Mouse (Mus musculus): ENCODE measurements at regions not wholly inside any gene's neighbourhood (a gene's known extent, or its start where the extent isn't known, plus 50 kb on each side); places are given as distances from the start of the nearest gene placed in this dataset.
A peak's percentile ranks its signal among the peaks of the same experiment; 100 is the strongest.

DNA sequence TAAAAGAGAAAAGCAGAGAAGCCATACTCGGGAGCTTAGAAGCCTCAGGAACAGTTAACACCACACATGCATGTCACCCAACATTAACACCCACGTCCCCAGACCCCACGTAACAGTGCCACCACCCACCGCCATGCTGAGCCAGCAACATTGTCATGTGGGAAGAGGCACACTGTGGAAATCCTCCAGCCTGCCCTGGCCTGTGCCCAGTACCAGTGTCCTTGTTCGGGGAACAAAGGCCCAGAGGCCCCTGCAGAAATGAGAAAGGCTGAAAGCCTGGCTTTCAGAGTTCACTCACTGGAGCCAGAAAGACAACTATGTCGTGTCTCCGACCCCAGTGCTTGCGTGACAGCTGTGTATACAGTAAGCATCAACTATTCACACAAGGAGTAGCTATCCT is 86.7 kb upstream of the Dio3 start:
- H3K27ac ChIP-seq (replicated peaks): no peak overlapping the region
- 77% methylated on average over 8 of the region's 8 CpGs for WGBS
- no peak for DNase-seq (ENCODE audit: low spot score)

DNA sequence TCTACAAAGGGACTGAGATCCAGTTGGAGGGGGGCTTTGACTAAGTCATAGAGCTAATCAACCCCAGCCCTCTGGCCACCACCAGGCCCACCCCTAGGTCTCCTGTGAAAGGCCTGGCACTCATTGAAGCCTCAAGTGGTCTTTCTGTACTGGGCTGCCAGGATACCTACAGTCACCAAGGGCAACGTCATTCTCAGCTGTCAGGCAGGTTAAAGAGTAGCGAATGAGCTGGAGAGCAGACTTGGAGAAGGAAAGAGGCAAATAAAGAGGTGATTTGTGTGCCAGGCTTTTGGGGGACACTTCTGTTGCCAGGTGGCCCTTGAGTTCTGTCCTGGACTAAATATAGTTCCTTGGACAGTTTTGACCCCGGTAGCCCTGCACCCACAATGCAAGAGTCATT is 81.5 kb upstream of the Dio3 start:
- 79% methylated on average over 3 of the region's 3 CpGs for WGBS
- H3K4me2 ChIP-seq (replicated peaks; ENCODE audit: low read depth): no peak overlapping the region
- TF ChIP-seq EP300 (optimal IDR thresholded peaks at IDR 0.05) (no peak), CTCF (IDR thresholded peaks at IDR 0.05; ENCODE audit: low read depth) (no peak)

More for the DNA sequence above, 86.7 kb upstream of the Dio3 start:
- no peaks in the 10 kb centered on the region for H3K9me3 ChIP-seq (ENCODE audit: control insufficient read depth, low read length)
- peaks cover 20% of the 10 kb centered on the region for H3K27me3 ChIP-seq (ENCODE audit: control insufficient read depth, insufficient read depth, low read length)
- TF ChIP-seq EP300 (optimal IDR thresholded peaks at IDR 0.05) (no peak), CTCF (IDR thresholded peaks at IDR 0.05; ENCODE audit: low read depth) (no peak)
- H3K9ac ChIP-seq (ENCODE audit: low read length): no peak overlapping the region
- no peak overlapping the region for H3K4me2 ChIP-seq (replicated peaks; ENCODE audit: low read depth)
- no peak for ATAC-seq (ENCODE audit: low FRiP score, low TSS enrichment)
- no peaks in the 10 kb centered on the region for H3K4me1 ChIP-seq (replicated peaks; ENCODE audit: control insufficient read depth, insufficient read depth)
- no peak overlapping the region for H3K4me3 ChIP-seq (ENCODE audit: low read depth, low read length)
- H3K36me3 ChIP-seq (ENCODE audit: control insufficient read depth, insufficient read depth, low read length): no peaks in the 10 kb centered on the region

GRCm38 (mm10) chr12:110200471-110200870 is 78.4 kb upstream of the Dio3 start:
- Histone ChIP-seq H3K4me1 (replicated peaks; ENCODE audit: control insufficient read depth, insufficient read depth) (no peaks in the 10 kb centered on the region), H3K4me3 (ENCODE audit: low read depth, low read length) (no peak overlapping the region)
- WGBS: 86% methylated on average over 7 of the region's 7 CpGs

More for the DNA sequence above, 81.5 kb upstream of the Dio3 start:
- DNase-seq (ENCODE audit: low spot score): no peak
- Histone ChIP-seq H3K4me3 (ENCODE audit: low read depth, low read length) (no peak overlapping the region), H3K9me3 (ENCODE audit: control insufficient read depth, low read length) (no peaks in the 10 kb centered on the region), H3K9ac (ENCODE audit: low read length) (no peak overlapping the region), H3K27me3 (ENCODE audit: control insufficient read depth, insufficient read depth, low read length) (no peaks in the 10 kb centered on the region), H3K36me3 (ENCODE audit: control insufficient read depth, insufficient read depth, low read length) (no peaks in the 10 kb centered on the region), H3K4me1 (replicated peaks; ENCODE audit: control insufficient read depth, insufficient read depth) (no peaks in the 10 kb centered on the region), H3K27ac (replicated peaks) (no peak overlapping the region)
- no peak for ATAC-seq (ENCODE audit: low FRiP score, low TSS enrichment)

GRCm38 (mm10) chr12:110200887-110201286 is 78.0 kb upstream of the Dio3 start:
- Histone ChIP-seq H3K9ac (ENCODE audit: low read length) (no peak overlapping the region), H3K4me1 (replicated peaks; ENCODE audit: control insufficient read depth, insufficient read depth) (no peaks in the 10 kb centered on the region), H3K4me3 (ENCODE audit: low read depth, low read length) (no peak overlapping the region), H3K27ac (replicated peaks) (no peak overlapping the region), H3K4me2 (replicated peaks; ENCODE audit: low read depth) (no peak overlapping the region), H3K27me3 (ENCODE audit: control insufficient read depth, insufficient read depth, low read length) (no peaks in the 10 kb centered on the region), H3K36me3 (ENCODE audit: control insufficient read depth, insufficient read depth, low read length) (no peaks in the 10 kb centered on the region), H3K9me3 (ENCODE audit: control insufficient read depth, low read length) (no peaks in the 10 kb centered on the region)
- WGBS: 83% methylated on average over 4 of the region's 4 CpGs
- ATAC-seq (ENCODE audit: low FRiP score, low TSS enrichment) (peak; percentile 60; the same call in 1 of the 2 replicates), DNase-seq (ENCODE audit: low spot score) (peak; percentile 30)
- TF ChIP-seq EP300 (optimal IDR thresholded peaks at IDR 0.05) (no peak), CTCF (IDR thresholded peaks at IDR 0.05; ENCODE audit: low read depth) (no peak)

More at GRCm38 (mm10) chr12:110200471-110200870, 78.4 kb upstream of the Dio3 start:
- no peak overlapping the region for H3K27ac ChIP-seq (replicated peaks)
- H3K36me3 ChIP-seq (ENCODE audit: control insufficient read depth, insufficient read depth, low read length): no peaks in the 10 kb centered on the region
- no peaks in the 10 kb centered on the region for H3K27me3 ChIP-seq (ENCODE audit: control insufficient read depth, insufficient read depth, low read length)
- TF ChIP-seq EP300 (optimal IDR thresholded peaks at IDR 0.05) (no peak), CTCF (IDR thresholded peaks at IDR 0.05; ENCODE audit: low read depth) (no peak)
- H3K9me3 ChIP-seq (ENCODE audit: control insufficient read depth, low read length): no peaks in the 10 kb centered on the region
- H3K4me2 ChIP-seq (replicated peaks; ENCODE audit: low read depth): no peak overlapping the region
- 0 out of 2 replicates have a peak, but pooled peaks have one; percentile 6 for ATAC-seq (ENCODE audit: low FRiP score, low TSS enrichment)
- no peak for DNase-seq (ENCODE audit: low spot score)
- H3K9ac ChIP-seq (ENCODE audit: low read length): no peak overlapping the region

- H3K36me3 ChIP-seq (ENCODE audit: control insufficient read depth, insufficient read depth, low read length): no peaks in the 10 kb centered on the region
- peak; percentile 47 for ATAC-seq (ENCODE audit: low FRiP score, low TSS enrichment)
- no peak overlapping the region for H3K27ac ChIP-seq (replicated peaks)
- no peaks in the 10 kb centered on the region for H3K4me1 ChIP-seq (replicated peaks; ENCODE audit: control insufficient read depth, insufficient read depth)
- H3K9me3 ChIP-seq (ENCODE audit: control insufficient read depth, low read length): no peaks in the 10 kb centered on the region
- no peak overlapping the region for H3K4me3 ChIP-seq (ENCODE audit: low read depth, low read length)
- no peak overlapping the region for H3K9ac ChIP-seq (ENCODE audit: low read length)
- no peak for TF ChIP-seq CTCF (IDR thresholded peaks at IDR 0.05; ENCODE audit: low read depth)
- TF ChIP-seq EP300 (optimal IDR thresholded peaks at IDR 0.05): no peak
- no peak overlapping the region for H3K4me2 ChIP-seq (replicated peaks; ENCODE audit: low read depth)
- WGBS: 42% methylated on average over 13 of the region's 13 CpGs
- no peaks in the 10 kb centered on the region for H3K27me3 ChIP-seq (ENCODE audit: control insufficient read depth, insufficient read depth, low read length)
- no peak for DNase-seq (ENCODE audit: low spot score)
These were observed 75.4 kb upstream of the Dio3 start for GRCm38 (mm10) chr12:110203271-110204014.

DNA sequence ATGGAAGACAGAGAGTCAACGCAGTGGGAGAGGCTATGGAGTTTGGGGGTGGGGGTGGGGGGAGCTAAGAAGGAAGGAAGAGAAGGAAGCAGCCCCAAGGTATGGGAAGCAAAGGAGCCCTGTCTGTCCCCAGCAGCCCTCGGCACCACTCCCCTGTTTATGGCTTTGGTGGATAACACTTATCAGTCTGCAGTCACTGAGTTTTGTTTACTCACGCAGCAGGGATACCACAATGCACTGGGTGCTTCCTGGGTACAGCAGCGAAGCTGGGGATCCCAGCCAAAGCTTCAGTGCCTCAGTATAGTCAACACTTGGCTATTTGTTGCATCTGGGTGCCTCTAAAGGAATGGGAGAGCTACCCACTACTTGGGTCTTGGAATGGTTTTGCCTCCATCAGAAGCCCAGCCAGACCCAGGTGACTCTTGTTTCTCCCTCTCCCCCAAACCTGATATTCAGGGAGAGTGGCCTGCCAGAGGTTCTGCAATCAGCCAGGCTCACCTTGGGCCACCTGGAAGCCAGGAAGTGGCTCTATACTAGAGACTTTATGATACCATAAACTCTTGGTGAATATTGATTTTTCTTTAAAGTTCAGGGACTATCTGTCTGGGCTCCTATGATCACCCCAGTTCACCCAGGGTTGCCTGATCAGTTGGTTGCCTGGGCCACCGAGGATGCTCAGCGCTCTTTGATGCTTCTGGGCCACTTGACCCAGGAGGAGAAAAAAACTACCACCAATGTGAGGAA is 74.5 kb upstream of the Dio3 start:
- no peak overlapping the region for H3K27ac ChIP-seq (replicated peaks)
- H3K27me3 ChIP-seq (ENCODE audit: control insufficient read depth, insufficient read depth, low read length): no peaks in the 10 kb centered on the region
- TF ChIP-seq EP300 (optimal IDR thresholded peaks at IDR 0.05) (no peak), CTCF (IDR thresholded peaks at IDR 0.05; ENCODE audit: low read depth) (no peak)
- no peak overlapping the region for H3K9ac ChIP-seq (ENCODE audit: low read length)
- ATAC-seq (ENCODE audit: low FRiP score, low TSS enrichment): peak; percentile 52
- no peak for DNase-seq (ENCODE audit: low spot score)
- no peak overlapping the region for H3K4me3 ChIP-seq (ENCODE audit: low read depth, low read length)
- no peak overlapping the region for H3K4me2 ChIP-seq (replicated peaks; ENCODE audit: low read depth)
- H3K9me3 ChIP-seq (ENCODE audit: control insufficient read depth, low read length): no peaks in the 10 kb centered on the region
- whole genome bisulfite sequencing: 58% methylated on average over 6 of the region's 6 CpGs
- no peaks in the 10 kb centered on the region for H3K36me3 ChIP-seq (ENCODE audit: control insufficient read depth, insufficient read depth, low read length)
- H3K4me1 ChIP-seq (replicated peaks; ENCODE audit: control insufficient read depth, insufficient read depth): no peaks in the 10 kb centered on the region

Measured in stomach, postnatal 0 days (tissue).